Mouse (Mus musculus) mouse trophoblast stem cell (cell line): ENCODE results near the gene F8.

Source experiments
- in situ Hi-C, 2 experiments: fragments of 300-500 bp; cut with MseI, MboI; formaldehyde crosslinking; loops; 2 replicates in 1 of 2; 3 replicates in 1 of 2; pipeline ENCODE4 v1.15.1; 2025

Gene F8

DNA sequence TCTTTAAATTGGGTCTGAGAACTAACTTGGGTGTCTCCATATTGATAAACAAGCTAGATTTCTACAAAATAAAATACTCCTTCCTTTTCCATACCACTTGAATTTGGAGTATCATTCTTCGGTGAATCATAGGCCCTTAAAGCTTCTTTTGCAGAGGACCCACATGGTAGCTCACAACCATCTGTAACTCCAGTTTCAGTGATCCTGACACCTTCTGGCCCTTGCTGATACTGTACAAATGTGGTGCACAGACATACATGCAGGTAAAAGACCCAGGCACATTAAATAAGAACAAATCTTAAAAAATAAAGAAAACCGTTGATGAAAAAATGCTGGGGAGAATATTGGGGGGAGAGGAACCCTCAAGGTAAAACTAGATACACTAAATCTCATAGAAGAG is 244.2 kb downstream of the F8 start:
- in situ Hi-C loops: no loop called here

GRCm38 (mm10) chrX:75137729-75138128 is 244.7 kb downstream of the F8 start:
- in situ Hi-C loops: no loop called here

- in situ Hi-C loops: no loop called here
Measured at GRCm38 (mm10) chrX:75136938-75137337, 245.5 kb downstream of the F8 start.

DNA sequence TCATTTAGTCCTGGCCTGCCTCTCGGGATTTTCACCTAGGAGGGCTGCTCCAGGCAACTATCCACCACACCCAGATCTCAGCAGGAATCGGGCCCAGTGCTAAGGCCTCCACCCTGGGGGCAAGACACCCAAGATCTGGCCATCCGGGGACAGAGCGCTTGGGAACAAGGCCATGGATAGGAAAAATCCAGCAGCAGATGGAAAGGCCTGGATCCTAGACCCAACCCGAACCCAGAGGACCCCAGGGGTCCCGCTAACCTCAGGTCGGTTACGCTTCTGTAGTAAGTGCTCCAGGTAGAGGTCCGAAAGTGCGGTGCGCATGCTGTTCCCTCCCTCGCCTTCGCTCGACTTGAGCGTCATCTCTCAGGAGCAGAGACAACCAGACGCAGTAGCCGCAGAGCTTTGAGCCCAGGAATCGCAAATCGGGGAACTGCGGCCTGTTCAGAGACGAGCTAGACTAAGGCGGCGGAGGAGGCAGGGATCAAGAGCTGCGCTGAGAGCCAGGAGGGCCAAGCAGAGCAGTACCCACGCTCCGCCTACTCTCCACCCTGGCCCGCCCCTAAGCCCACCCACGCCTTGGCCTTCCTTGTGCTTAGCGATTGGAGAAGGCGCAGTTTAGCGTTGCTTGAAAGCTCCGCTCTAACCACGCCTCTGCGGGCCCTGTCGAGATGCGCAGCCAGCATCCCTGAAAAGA is 251.8 kb downstream of the F8 start, which contains the start of gene Mpp1:
Mpp1 (minus strand) TSS at position 550 of the 694 bp plus-strand sequence.
- in situ Hi-C loops: no loop called here

DNA sequence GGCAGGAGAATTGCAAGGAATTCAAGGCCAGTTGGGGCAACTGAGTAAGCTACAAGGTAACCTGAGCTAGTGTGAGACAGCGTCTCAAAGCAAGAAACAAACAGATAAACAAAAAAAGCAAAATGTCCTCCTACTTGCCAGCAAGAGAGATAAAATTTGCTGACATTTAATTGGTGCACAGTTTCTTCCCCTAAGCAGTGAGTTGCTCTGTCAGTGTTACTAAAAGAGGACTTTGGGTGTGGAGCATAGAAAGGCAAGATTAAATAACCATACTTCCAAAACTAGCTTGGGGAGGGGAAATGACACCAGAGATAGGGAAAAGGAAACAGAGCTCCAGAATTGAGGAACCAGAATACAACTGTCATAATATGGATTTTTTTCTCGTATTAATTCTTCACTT is 252.9 kb downstream of the F8 start:
- in situ Hi-C loops: no loop called here

- in situ Hi-C loops: no loop called here
Measured at GRCm38 (mm10) chrX:75128333-75128980, 254.0 kb downstream of the F8 start.

DNA sequence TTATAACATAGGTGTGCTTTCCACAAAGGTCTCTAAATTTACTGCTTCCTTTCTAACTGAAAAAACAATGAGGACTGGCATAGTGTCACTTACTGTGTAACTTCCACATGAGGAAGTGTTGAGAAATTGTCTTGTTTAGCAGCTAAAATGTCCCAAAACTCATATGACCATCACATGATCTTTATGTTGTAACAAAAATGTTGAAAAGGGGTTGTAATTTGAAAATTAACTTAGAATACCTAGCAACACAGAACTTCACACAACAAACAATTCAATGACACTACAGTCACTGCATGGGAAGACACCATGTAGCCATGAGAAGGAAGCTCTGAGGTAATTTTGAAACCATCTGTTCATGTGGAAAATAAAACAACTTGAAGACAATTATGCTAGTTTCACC is 255.5 kb downstream of the F8 start:
- in situ Hi-C loops: no loop called here

GRCm38 (mm10) chrX:75125606-75126005 is 256.8 kb downstream of the F8 start:
- in situ Hi-C loops: no loop called here
